Mouse (Mus musculus): ENCODE data around the gene Mob2.
A peak's percentile ranks its signal among the peaks of the same experiment; 100 is the strongest.

The Mob2 gene

GRCm38 (mm10) chr7:142077138-142077537, 16.3 kb upstream of the Mob2 start:
- DNase-seq, result no peak

- no peak for DNase-seq
Measured at GRCm38 (mm10) chr7:142074146-142074886, 13.5 kb upstream of the Mob2 start.

GRCm38 (mm10) chr7:142071717-142072116, 10.9 kb upstream of the Mob2 start:
- no peak for DNase-seq

DNA sequence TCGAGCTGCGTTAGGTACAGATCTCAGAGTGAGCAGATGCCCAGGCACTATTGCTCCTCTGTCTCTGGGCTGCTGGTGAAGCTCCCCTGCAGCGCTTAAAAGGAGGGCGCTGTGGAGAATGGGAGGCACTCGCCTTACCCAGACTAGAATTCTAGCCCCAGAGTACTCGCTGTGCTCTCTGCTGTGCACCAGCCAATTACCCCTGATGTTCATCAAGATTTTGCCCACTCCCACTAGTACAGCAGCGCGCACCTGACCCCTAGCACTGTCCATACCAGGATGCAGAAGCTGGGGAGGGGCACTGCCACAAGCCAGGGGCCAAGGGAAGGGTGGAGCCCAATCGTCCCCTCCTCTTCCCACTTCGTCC, 10.3 kb upstream of the Mob2 start:
- DNase-seq, result no peak

- DNase-seq, result peak; percentile 91
Measured at GRCm38 (mm10) chr7:142070458-142071211, 9.8 kb upstream of the Mob2 start.

DNA sequence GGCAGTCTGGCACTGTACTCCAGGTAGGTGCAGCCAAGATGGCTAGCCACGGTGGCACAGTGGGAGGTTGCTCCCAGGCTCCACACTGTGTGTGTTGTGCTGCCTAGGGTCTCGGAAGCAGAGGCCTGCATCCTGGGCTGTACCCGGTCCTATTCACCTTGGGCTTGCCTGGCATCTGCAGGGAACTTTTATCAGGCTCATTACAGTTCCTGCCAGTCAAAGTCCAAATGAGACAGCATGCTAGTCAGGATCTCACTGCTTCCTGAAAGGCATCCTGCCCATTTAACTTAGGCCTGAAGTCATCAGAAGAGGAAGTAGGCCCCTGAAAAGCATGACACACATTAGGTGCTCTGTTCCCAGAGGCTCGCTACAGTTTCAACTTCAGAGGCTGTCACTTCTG, 7.6 kb upstream of the Mob2 start:
- DNase-seq, result no peak

- no peak for DNase-seq
Measured at GRCm38 (mm10) chr7:142060185-142060930, 507 bp downstream of the Mob2 start.

DNA sequence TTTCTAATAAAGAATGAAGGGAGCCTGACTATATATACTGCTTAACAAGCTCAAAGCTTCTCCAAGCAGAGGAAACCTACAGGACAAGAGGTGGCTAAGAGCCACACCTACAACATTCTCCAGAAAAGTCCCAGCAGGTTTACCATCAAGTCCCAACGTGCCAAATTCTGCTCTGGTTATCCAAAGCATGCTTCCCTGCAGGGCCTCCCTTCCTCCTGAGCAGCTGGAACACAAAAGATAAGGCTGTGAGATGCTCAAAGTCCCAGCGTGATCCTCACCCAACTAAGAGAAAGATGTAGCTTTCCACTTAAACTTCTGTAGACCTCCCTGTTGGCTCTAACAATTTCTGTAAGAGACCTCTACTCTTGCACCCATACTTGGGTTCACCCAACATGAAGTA, 1.8 kb downstream of the Mob2 start:
- DNase-seq, result no peak

DNA sequence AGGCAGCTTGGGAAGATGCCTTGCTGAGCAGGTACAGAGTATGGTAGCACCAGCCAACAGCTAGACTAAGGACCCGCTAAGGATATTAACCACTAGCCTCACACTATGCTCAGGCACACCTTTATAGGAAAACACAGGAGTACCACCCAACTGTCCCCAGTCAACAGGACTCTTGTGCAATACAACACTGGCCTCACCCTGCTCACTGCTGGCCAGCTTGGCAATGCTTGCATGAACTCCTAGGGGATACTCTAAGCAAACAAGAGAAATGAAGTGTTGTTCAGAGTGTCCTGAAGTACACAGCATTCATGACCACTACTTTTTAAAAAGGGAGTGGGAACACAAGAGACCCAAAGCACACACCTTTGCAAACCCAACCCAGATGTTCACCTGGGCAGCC, 3.7 kb downstream of the Mob2 start:
- DNase-seq, result no peak

GRCm38 (mm10) chr7:142056601-142057061, 4.2 kb downstream of the Mob2 start:
- no peak for DNase-seq

DNA sequence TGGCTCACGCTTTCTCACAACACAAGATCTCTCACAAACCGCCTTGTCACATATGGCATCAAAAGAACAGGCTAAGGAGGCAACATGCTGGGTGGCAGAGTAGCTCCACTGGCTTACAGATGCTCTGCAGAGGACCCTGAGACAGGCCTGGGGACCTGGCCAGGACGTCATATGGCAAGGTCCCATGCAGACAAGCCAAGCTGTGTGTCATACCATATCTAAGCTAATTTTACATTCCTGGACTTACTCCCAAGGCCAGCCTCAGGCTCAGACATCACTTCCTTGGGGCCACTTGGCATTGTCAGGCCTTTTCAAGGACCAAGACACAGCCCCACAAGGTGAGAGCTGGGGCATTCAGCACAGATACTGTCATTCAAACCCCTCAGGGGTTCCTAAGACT, 5.4 kb downstream of the Mob2 start:
- no peak for DNase-seq

- DNase-seq, result no peak
Measured at GRCm38 (mm10) chr7:142050536-142050935, 10.3 kb downstream of the Mob2 start.

- no peak for DNase-seq
Measured at GRCm38 (mm10) chr7:142045932-142046331, 14.9 kb downstream of the Mob2 start.

GRCm38 (mm10) chr7:142045344-142045743, 15.5 kb downstream of the Mob2 start:
- DNase-seq, result no peak

GRCm38 (mm10) chr7:142040756-142041155, 20.1 kb downstream of the Mob2 start:
- DNase-seq, result no peak

DNA sequence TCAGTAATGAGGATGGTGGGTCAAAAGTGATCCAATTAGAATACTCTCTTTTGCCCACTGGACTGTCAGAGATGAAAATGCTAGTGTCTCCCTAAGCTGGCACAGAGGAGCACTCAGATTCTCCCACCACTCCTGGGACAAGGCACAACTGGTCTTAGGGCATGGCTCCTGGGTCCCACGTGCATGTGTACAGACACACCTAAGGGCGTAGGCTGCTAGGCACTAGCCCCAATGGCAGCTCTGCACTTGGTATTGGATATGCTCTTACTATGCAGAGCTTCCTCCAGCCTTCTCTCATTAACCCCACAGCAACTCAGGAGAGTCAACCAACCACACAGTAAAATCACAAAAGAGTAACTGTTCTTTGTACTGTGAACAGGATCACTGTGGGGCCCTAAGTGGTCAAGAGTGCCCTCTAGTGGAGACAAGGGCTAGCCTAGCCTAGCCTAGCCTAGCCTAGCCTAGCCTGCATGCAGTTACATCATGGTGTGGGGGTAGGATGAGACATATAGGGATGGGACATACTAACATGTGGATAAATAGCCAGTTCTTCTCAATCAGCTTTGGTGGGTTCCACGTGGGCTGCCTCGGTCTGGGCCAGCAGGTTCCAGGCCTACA, 23.2 kb downstream of the Mob2 start:
- peak; percentile 76 to 80 for DNase-seq

GRCm38 (mm10) chr7:142035048-142035811, 25.6 kb downstream of the Mob2 start:
- peak in 1 of 2 experiments; percentile 26 for DNase-seq

DNA sequence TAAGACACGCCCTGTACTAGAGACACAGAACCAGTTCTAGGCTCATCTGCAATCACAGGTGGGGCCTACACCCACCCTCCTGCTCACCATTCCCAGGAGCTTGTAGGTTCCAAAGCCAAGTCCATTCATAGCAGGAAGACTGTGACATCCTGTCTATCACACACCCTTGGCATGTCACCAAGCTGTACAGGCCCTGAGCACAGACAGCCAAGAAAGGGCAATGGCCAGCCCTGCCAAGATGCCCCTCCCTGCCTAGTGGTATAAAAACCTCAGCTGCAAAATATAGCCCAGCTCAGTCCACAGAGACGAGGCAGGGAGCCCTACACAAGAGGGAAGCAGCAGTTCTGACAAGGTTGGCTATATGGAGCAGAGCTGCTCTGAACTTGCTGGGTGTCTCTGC, 26.7 kb downstream of the Mob2 start:
- peak; percentile 58 to 68 for DNase-seq

- no peak for DNase-seq
Measured at GRCm38 (mm10) chr7:142030073-142030472, 30.8 kb downstream of the Mob2 start.

- no peak for DNase-seq
Measured at GRCm38 (mm10) chr7:142025926-142026325, 34.9 kb downstream of the Mob2 start.

DNA sequence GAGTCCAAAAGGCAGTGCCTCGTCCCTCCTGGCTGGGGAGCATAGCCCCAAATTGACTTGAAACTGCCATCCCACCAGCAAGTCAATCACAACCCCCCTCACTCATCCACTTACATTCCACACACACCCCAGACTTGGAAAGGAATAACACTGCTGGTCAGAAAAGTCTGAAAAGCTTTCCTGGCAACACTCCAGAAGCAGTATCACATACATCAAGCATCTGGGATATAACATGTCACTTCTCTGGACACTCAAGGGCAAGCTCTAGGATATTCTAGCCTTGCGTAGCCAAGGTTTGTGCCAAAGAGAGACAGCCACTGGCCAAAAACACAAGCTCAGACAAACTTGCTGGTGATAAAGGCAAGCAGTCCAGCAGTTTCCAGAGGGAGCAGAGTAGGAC, 35.7 kb downstream of the Mob2 start:
- DNase-seq, result no peak

- DNase-seq, result no peak
Measured at GRCm38 (mm10) chr7:142020827-142021226, 40.0 kb downstream of the Mob2 start.

All from cerebellum, adult 18-20 months (tissue).